Mouse (Mus musculus): ENCODE results near the gene Fam53b. TPM values are rescaled to one million over a fixed set of nuclear protein-coding genes. Genes with fewer than 3 reads are reported as not detected.
A peak's percentile ranks its signal among the peaks of the same experiment; 100 is the strongest.

Gene Fam53b
- total RNA-seq (2012; rRNA removed) (21.8 and 22.1 TPM in 2 replicates), total RNA-seq (2014; rRNA removed) (14.4 and 15.6 TPM in 2 replicates), polyA plus RNA-seq (2012; ENCODE audit: insufficient read length, low read depth) (25.0 and 30.9 TPM in 2 replicates)

- H3K79me2 ChIP-seq (replicated peaks; ENCODE audit: control insufficient read depth, extremely low read depth, insufficient read depth, poor library complexity, severe bottlenecking) = peaks cover 40% of the 10 kb centered on the region
- no peak for DNase-seq (ENCODE audit: extremely low read depth)
- H3K4me1 ChIP-seq (ENCODE audit: control insufficient read depth in 1 of 2, insufficient read depth in 2 of 2) = peaks cover 7 to 59% of the 10 kb centered on the region in 2 experiments
- dilution Hi-C loops (cut with MboI; ENCODE audit: extremely low pct_ligation_motif_present, extremely low pct_unique_long_range_greater_than_20kb, low sequenced_read_pairs) = no loop called here
- no peaks in the 10 kb centered on the region for H3K27me3 ChIP-seq (replicated peaks)
- H3K9me3 ChIP-seq (replicated peaks; ENCODE audit: low read length) = no peaks in the 10 kb centered on the region
- in situ Hi-C loops (cut with MboI; ENCODE audit: low pct_ligation_motif_present, low pct_unique_long_range_greater_than_20kb, low sequenced_read_pairs) = no loop called here
- H3K36me3 ChIP-seq (replicated peaks in 1 of 2; ENCODE audit: control insufficient read depth in 1 of 2, insufficient read depth in 1 of 2, low read length in 1 of 2) = peaks cover 0 to 2% of the 10 kb centered on the region in 2 experiments
- peak within 1 kb of the TSS; percentile 82 for H3K9ac ChIP-seq (ENCODE audit: insufficient read depth, low read depth)
- TF ChIP-seq SMC3 (IDR thresholded peaks at IDR 0.05; ENCODE audit: low read depth, low read length) = no peak
- peak; percentile 41; the same call in 1 of the 2 replicates for TF ChIP-seq UBTF (IDR thresholded peaks at IDR 0.05; ENCODE audit: low read depth, low read length)
- TF ChIP-seq TCF12 (IDR thresholded peaks at IDR 0.05; ENCODE audit: low read depth, low read length) = 0 out of 2 replicates have a peak, but pooled peaks have one; percentile 32
- TF ChIP-seq POLR2A (IDR thresholded peaks at IDR 0.05; ENCODE audit: low read depth, low read length) = peak; percentile 57; the same call in 1 of the 2 replicates
- 0 out of 2 replicates have a peak, but pooled peaks have one; percentile 49 for TF ChIP-seq BHLHE40 (IDR thresholded peaks at IDR 0.05; ENCODE audit: low read depth, low read length)
- no peak for TF ChIP-seq JUN (IDR thresholded peaks at IDR 0.05; ENCODE audit: insufficient read depth, low read depth, low read length)
- peak; percentile 76 for TF ChIP-seq NRF1 (IDR thresholded peaks at IDR 0.05; ENCODE audit: low read depth, low read length)
- no peak; the same call in 1 of the 2 replicates for TF ChIP-seq CHD1 (IDR thresholded peaks at IDR 0.05; ENCODE audit: low read depth, low read length)
- TF ChIP-seq CTCF (conservative IDR thresholded peaks at IDR 0.05 in 1 of 2, IDR thresholded peaks at IDR 0.05 in 1 of 2; ENCODE audit: low read depth in 2 of 2, low read length in 2 of 2) = peak in 1 of 2 experiments; percentile 14; a peak in 1 of 4 replicates
- 0 out of 2 replicates have a peak, but pooled peaks have one; percentile 63 for TF ChIP-seq MYC (IDR thresholded peaks at IDR 0.05; ENCODE audit: low read depth, low read length)
- TF ChIP-seq MAZ (IDR thresholded peaks at IDR 0.05; ENCODE audit: low read depth, low read length) = 0 out of 2 replicates have a peak, but pooled peaks have one; percentile 44
- TF ChIP-seq ELF1 (IDR thresholded peaks at IDR 0.05; ENCODE audit: low read depth, low read length) = peak; percentile 78
- TF ChIP-seq MXI1 (IDR thresholded peaks at IDR 0.05; ENCODE audit: low read depth, low read length) = peak; percentile 7; the same call in 1 of the 2 replicates
- peak within 1 kb of the TSS; percentile 65 to 82 (median 81) for H3K4me3 ChIP-seq (replicated peaks in 1 of 3; ENCODE audit: low read depth in 2 of 3, low read length in 2 of 3, poor library complexity in 1 of 3)
- H3K27ac ChIP-seq (ENCODE audit: insufficient read depth, low read depth) = peak within 1 kb of the TSS; percentile 71
- H3K4me2 ChIP-seq (ENCODE audit: insufficient read depth, low read depth, poor library complexity, severe bottlenecking) = peak within 1 kb of the TSS; percentile 96
Measured at GRCm38 (mm10) chr7:132813416-132814088, at the start of gene Fam53b. Fam53b (minus strand) TSS chr7:132813886.

DNA sequence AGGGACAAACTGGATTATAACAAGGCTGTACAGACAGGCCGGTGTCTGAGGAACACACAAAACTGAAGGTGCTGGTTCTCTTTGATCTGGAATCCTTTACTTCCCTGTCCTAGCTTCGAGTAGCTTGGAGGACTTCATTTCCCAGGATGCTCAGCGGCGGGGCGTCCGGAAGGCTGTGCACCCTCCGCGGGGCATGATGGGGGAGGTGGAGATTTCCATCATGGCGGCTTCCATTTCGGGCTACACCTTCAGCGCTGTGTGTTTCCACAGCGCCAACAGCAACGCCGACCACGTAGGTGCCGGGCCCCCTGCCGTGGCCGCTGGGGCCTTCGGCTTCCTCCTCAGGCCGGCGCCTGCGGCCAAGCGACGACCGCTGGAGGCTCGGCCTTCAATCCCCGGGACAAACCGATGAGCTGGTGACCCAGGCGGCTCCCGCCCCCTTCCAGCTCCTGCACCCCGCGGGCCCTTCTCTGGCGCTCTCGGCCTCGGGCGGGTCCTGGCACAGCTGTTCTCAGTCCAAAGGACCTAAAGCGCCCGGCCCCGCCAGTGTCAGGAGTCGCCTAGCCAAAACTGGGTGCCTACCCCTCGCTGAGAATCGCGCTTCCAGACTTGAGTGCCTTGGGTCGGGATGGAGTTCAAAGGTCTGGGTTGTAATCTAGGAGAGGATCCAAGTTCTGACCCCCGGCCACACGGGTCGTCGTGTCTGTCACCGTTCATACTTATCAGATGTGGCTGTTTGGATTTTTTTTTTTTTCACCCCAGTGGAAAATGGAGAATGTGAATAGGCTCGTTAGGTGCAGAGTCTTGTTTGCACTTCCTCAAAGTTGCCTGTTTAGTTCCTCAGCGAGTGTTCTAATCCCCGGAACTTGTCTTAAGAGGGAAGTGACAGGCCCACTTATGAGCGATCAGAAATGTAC lies 45.6 kb upstream of the Fam53b start, which contains the start of gene Abraxas2:
Abraxas2 (plus strand) TSS at position 184 of the 917 bp plus-strand sequence.
- H3K4me2 ChIP-seq (ENCODE audit: insufficient read depth, low read depth, poor library complexity, severe bottlenecking) = peak within 1 kb of the TSS; percentile 89
- peaks cover 0 to 14% of the 10 kb centered on the region in 2 experiments for H3K36me3 ChIP-seq (replicated peaks in 1 of 2; ENCODE audit: control insufficient read depth in 1 of 2, insufficient read depth in 1 of 2, low read length in 1 of 2)
- dilution Hi-C loops (cut with MboI; ENCODE audit: extremely low pct_ligation_motif_present, extremely low pct_unique_long_range_greater_than_20kb, low sequenced_read_pairs) = no loop called here
- no peaks in the 10 kb centered on the region for H3K9me3 ChIP-seq (replicated peaks; ENCODE audit: low read length)
- H3K4me1 ChIP-seq (ENCODE audit: control insufficient read depth in 1 of 2, insufficient read depth in 2 of 2) = peaks cover 2 to 26% of the 10 kb centered on the region in 2 experiments; a peak in 3 of 4 replicates
- peak within 1 kb of the TSS; percentile 83 for H3K9ac ChIP-seq (ENCODE audit: insufficient read depth, low read depth)
- in situ Hi-C loops (cut with MboI; ENCODE audit: low pct_ligation_motif_present, low pct_unique_long_range_greater_than_20kb, low sequenced_read_pairs) = no loop called here
- peak within 1 kb of the TSS; percentile 63 for H3K27ac ChIP-seq (ENCODE audit: insufficient read depth, low read depth)
- DNase-seq (ENCODE audit: extremely low read depth) = peak; percentile 91
- peak within 1 kb of the TSS; percentile 47 to 89 (median 87) for H3K4me3 ChIP-seq (replicated peaks in 1 of 3; ENCODE audit: low read depth in 2 of 3, low read length in 2 of 3, poor library complexity in 1 of 3)
- no peaks in the 10 kb centered on the region for H3K27me3 ChIP-seq (replicated peaks)
- peaks cover 33% of the 10 kb centered on the region for H3K79me2 ChIP-seq (replicated peaks; ENCODE audit: control insufficient read depth, extremely low read depth, insufficient read depth, poor library complexity, severe bottlenecking)
- TF ChIP-seq POLR2A (IDR thresholded peaks at IDR 0.05; ENCODE audit: low read depth, low read length) = peak; percentile 84
- TF ChIP-seq RAD21 (IDR thresholded peaks at IDR 0.05; ENCODE audit: low read depth, low read length) = no peak
- no peak; the same call in none of the 2 replicates for TF ChIP-seq ZMIZ1 (IDR thresholded peaks at IDR 0.05; ENCODE audit: low read depth, low read length)
- no peak for TF ChIP-seq CHD2 (IDR thresholded peaks at IDR 0.05; ENCODE audit: low read length)
- TF ChIP-seq SMC3 (IDR thresholded peaks at IDR 0.05; ENCODE audit: low read depth, low read length) = no peak
- TF ChIP-seq NRF1 (IDR thresholded peaks at IDR 0.05; ENCODE audit: low read depth, low read length) = peak; percentile 62
- TF ChIP-seq BHLHE40 (IDR thresholded peaks at IDR 0.05; ENCODE audit: low read depth, low read length) = no peak
- TF ChIP-seq JUN (IDR thresholded peaks at IDR 0.05; ENCODE audit: insufficient read depth, low read depth, low read length) = no peak
- TF ChIP-seq KAT2A (IDR thresholded peaks at IDR 0.05; ENCODE audit: insufficient replicate concordance, low read length) = peak; percentile 96; the same call in 1 of the 2 replicates
- peak; percentile 65 for TF ChIP-seq ZNF384 (IDR thresholded peaks at IDR 0.05; ENCODE audit: low read depth, low read length)
- TF ChIP-seq ZC3H11A (IDR thresholded peaks at IDR 0.05; ENCODE audit: low read depth, low read length) = no peak
- no peak for TF ChIP-seq USF2 (conservative IDR thresholded peaks at IDR 0.05; ENCODE audit: low read depth, low read length)
- peak; percentile 74 for TF ChIP-seq MXI1 (IDR thresholded peaks at IDR 0.05; ENCODE audit: low read depth, low read length)
- TF ChIP-seq E2F4 (IDR thresholded peaks at IDR 0.05; ENCODE audit: insufficient replicate concordance, low read depth, low read length) = no peak
- no peak; the same call in 1 of the 2 replicates for TF ChIP-seq CHD1 (IDR thresholded peaks at IDR 0.05; ENCODE audit: low read depth, low read length)
- TF ChIP-seq MEF2A (IDR thresholded peaks at IDR 0.05; ENCODE audit: borderline replicate concordance, low read depth, low read length) = peak; percentile 68; the same call in 1 of the 2 replicates
- TF ChIP-seq CTCF (conservative IDR thresholded peaks at IDR 0.05 in 1 of 2, IDR thresholded peaks at IDR 0.05 in 1 of 2; ENCODE audit: low read depth in 2 of 2, low read length in 2 of 2) = no peak
- TF ChIP-seq USF1 (IDR thresholded peaks at IDR 0.05; ENCODE audit: low read depth, low read length) = no peak
- TF ChIP-seq POLR2AphosphoS2 (IDR thresholded peaks at IDR 0.05; ENCODE audit: low read depth, low read length) = no peak; the same call in 1 of the 2 replicates
- TF ChIP-seq MAX (IDR thresholded peaks at IDR 0.05; ENCODE audit: low read length) = no peak

All from CH12.LX (cell line).